Mouse (Mus musculus) lung, embryonic 16.5 days (tissue): ENCODE measurements around the gene Ddn. TPM values are rescaled to one million over a fixed set of nuclear protein-coding genes. Genes with fewer than 3 reads are reported as not detected.

Source experiments
- ATAC-seq: fragments of 200-750 bp; cut with Nextera tagmentation; 2 replicates; pipeline ENCODE4 v1.8.0; 2017; ENCODE audit warnings: low read depth, mild to moderate bottlenecking, moderate library complexity
- H3K27ac ChIP-seq: fragments of 300-500 bp; sonication (generic); 2 replicates; pipeline ENCODE4 v1.5.1; 2014; ENCODE audit warnings: mild to moderate bottlenecking, control low read depth, low read length
- H3K27me3 ChIP-seq: fragments of 300-500 bp; sonication (generic); 2 replicates; pipeline ENCODE4 v1.6.1; 2014; ENCODE audit warnings: low read depth, low read length, mixed read lengths; ENCODE audit not compliant: control insufficient read depth, insufficient read depth
- H3K36me3 ChIP-seq: fragments of 300-500 bp; sonication (generic); 2 replicates; pipeline ENCODE4 v1.6.1; 2014; ENCODE audit warnings: low read length; ENCODE audit not compliant: control insufficient read depth, insufficient read depth
- H3K4me1 ChIP-seq: fragments of 300-500 bp; sonication (generic); replicated peaks from 2 replicates; pipeline ENCODE4 v1.6.1; 2014; ENCODE audit warnings: low read length, mixed read lengths; ENCODE audit not compliant: control insufficient read depth, insufficient read depth
- H3K4me2 ChIP-seq: fragments of 300-500 bp; sonication (generic); 2 replicates; pipeline ENCODE4 v1.6.1; 2014; ENCODE audit warnings: low read depth, low read length, control low read depth
- H3K4me3 ChIP-seq: fragments of 300-500 bp; sonication (generic); 2 replicates; pipeline ENCODE4 v1.5.1; 2014; ENCODE audit warnings: mild to moderate bottlenecking, low read length, control low read depth
- H3K9ac ChIP-seq: fragments of 300-500 bp; sonication (generic); 2 replicates; pipeline ENCODE4 v1.6.1; 2014; ENCODE audit warnings: low read length, control low read depth
- H3K9me3 ChIP-seq: fragments of 300-500 bp; sonication (generic); 2 replicates; pipeline ENCODE4 v1.6.1; 2016; ENCODE audit warnings: low read length; ENCODE audit not compliant: control insufficient read depth
- WGBS: fragments of 180-500 bp; shearing (Covaris S2); extraction: QIAGEN DNeasy Blood & Tissue Kit; methylation state at CpG from one replicate; pipeline ENCODE4 v1.1.7; 2014; 5-methylcytosine and 5-hydroxymethylcytosine counted together
- polyA plus RNA-seq: library from polyadenylated mRNA; unstranded; fragments of >200 nt; fragmentation: Nextera tagmentation; extraction: Ambion mirVana; gene quantifications from 2 replicates; pipeline ENCODE4 v1.2.1, GENCODE M21; 2015

Ddn gene
- polyA plus RNA-seq, 1 experiment from 2014 or later: not detected

DNA sequence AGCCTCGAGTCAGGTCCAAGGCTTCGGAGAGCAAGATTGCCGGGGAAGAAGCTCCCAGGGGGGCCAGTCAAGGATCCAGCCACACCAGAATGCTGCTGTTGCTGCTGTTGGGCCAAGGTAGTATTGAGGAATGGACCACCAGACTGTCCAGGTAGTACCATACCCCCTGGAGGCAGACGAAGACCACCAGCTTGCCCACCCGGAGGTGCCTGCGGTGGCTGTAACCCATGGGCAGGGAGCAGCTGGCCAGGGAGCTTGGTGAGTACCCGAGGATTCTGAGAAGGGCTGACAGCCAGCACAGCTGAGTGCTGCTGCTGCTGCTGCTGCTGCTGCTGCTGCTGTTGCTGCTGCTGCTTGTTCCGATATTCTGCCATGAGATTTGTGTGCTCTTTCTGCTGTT is 36.9 kb upstream of the Ddn start:
- Histone ChIP-seq H3K4me3 (no peak overlapping the region), H3K4me1 (no peaks in the 10 kb centered on the region), H3K27ac (no peak overlapping the region), H3K9ac (no peak overlapping the region), H3K27me3 (no peaks in the 10 kb centered on the region), H3K36me3 (peaks cover 87% of the 10 kb centered on the region), H3K4me2 (no peak overlapping the region), H3K9me3 (no peaks in the 10 kb centered on the region)
- 82% methylated on average over 8 of the region's 8 CpGs for WGBS
- no peak for ATAC-seq

DNA sequence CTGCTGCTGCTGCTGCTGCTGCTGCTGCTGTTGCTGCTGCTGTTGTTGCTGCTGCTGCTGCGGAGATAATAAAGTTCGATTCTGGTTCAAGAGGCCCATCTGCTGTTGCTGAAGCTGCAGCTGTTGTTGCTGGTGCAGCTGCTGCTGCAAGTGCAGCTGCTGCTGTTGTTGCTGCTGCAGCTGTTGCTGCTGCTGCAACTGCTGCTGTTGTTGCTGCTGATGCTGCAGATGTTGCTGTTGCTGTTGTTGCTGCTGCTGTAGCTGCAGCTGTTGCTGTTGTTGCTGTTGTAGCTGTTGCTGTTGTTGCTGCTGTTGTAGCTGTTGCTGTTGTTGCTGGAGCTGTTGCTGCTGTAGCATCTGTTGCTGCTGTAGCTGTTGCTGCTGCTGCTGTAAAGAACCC is 35.9 kb upstream of the Ddn start:
- Histone ChIP-seq H3K27me3 (no peaks in the 10 kb centered on the region), H3K9me3 (no peaks in the 10 kb centered on the region), H3K36me3 (peaks cover 88% of the 10 kb centered on the region), H3K27ac (no peak overlapping the region), H3K9ac (no peak overlapping the region), H3K4me3 (no peak overlapping the region), H3K4me2 (no peak overlapping the region), H3K4me1 (no peaks in the 10 kb centered on the region)
- WGBS: 97% methylated on average over 2 of the region's 2 CpGs
- ATAC-seq: no peak

DNA sequence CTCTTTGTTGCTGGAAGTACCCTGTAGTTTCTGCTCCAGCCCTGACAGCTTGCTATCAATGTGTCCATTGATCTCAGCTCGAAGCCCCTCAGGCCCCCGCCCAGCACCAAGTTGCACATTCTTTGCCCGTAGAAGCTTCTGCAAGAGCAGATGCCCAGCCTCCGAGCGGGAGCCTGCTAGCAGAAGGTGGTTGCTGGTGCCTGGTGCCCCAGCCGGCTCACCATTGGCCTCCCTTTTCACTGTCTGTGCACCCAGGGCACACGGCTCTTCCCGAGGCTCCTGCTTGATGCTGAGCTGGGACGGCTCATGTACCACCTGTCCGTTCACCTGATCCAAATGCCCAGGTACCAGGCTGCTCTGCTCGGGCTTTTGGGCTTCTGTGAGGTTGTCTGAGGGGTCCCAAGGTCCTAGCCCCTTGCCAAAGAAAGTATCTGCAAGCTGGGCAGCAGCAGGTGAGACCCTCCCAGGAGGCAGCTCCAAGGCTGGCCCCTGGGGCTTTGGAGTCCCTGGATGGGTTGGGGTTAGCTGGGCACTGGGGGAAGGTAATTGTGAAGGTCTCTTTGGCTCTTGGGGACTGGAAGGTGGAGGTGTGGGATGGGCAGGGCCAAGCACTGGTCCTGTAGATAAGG is 34.4 kb upstream of the Ddn start:
- Histone ChIP-seq H3K4me2 (no peak overlapping the region), H3K4me1 (no peaks in the 10 kb centered on the region), H3K27ac (no peak overlapping the region), H3K9ac (no peak overlapping the region), H3K27me3 (no peaks in the 10 kb centered on the region), H3K36me3 (peaks cover 87% of the 10 kb centered on the region), H3K4me3 (no peak overlapping the region), H3K9me3 (no peaks in the 10 kb centered on the region)
- ATAC-seq: no peak
- WGBS: 87% methylated on average over 11 of the region's 11 CpGs

DNA sequence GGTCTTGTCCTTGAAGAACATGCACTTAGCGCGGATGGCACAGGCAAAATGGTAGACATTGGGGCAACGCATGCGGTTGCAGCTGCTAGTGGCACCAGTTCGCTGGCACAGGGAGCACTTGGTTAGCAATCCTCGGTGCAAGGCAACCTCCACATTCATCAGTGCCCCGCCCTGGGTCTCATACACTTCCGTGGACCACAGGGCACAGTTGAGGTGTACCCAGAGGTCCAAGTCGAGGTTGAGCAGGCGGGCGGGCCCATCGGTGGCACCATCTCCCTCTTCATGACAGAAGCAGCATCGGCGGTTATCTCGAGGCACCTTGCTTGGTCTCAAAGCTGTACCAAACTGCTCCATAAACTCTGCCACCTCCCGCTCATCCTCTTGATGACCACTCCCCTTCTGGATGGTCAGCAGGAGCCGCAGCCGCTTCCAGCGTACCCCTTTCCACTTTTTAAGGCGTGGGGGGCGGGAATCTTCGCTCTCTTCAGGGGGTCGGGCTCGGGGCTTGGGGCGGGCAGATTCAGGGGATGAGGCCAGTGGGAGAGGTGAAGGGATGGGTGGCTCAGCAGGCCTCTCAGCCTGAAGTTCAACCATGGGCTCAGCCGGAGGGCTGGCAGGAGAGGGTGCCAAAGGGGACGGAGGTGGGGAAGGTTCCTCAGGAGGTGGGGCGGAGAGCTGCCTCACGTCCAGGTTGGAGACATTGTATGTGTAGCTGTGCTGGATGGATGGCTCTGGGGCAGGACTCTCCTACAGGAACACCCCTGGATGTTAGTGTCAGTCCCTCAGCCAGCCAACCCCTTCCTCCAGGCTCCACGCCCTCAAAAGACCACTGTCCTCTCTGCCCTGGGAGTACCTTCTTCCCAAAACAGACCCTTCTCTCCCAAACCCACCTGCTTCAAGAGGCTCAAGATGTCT is 30.6 kb upstream of the Ddn start:
- H3K27ac ChIP-seq: no peak overlapping the region
- no peaks in the 10 kb centered on the region for H3K27me3 ChIP-seq
- H3K9ac ChIP-seq: no peak overlapping the region
- no peaks in the 10 kb centered on the region for H3K9me3 ChIP-seq
- no peak overlapping the region for H3K4me2 ChIP-seq
- H3K4me3 ChIP-seq: no peak overlapping the region
- 92% methylated on average over 30 of the region's 30 CpGs for WGBS
- H3K4me1 ChIP-seq: no peaks in the 10 kb centered on the region
- H3K36me3 ChIP-seq: peaks cover 79% of the 10 kb centered on the region
- no peak for ATAC-seq

DNA sequence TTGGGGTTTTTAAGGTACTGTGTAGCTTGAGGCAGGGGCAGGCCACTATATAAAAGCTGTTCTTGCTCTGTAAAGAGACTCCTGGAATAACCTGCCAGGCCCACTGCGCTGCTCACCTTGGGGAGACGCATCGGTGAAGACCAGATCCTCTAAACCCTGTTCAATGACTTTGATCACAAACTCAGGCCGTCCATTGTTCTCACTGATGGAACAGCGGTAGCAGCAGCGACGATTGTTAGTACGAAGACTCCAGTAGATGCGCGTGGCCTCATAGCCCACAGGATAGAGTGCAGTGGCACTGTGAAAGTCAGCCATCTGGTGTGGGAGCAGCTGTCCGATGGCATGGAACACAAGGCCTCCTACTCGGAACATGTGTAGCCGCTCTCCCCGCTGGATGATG is 29.9 kb upstream of the Ddn start:
- no peak for ATAC-seq
- Histone ChIP-seq H3K4me3 (no peak overlapping the region), H3K27ac (no peak overlapping the region), H3K27me3 (no peaks in the 10 kb centered on the region), H3K9ac (no peak overlapping the region), H3K4me1 (no peaks in the 10 kb centered on the region), H3K9me3 (no peaks in the 10 kb centered on the region), H3K36me3 (peaks cover 77% of the 10 kb centered on the region), H3K4me2 (no peak overlapping the region)
- WGBS: 96% methylated on average over 14 of the region's 14 CpGs

DNA sequence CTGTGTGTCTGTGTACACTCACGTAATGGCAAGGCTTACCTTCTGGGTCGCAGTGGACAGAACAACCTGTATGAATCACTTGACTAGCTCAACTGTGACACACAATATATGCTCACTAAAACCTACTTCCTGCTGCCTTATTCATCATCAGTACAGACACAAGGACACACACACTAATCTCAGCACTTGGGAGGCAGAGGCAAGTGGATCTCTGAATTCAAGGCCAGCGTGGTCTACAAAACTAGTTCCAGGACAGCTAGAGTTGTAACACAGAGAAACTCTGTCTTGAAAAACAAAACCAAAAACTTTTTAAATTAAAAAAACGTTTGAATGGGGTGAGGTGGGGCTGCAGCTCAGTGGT is 28.4 kb upstream of the Ddn start:
- no peak for ATAC-seq
- no peaks in the 10 kb centered on the region for H3K27me3 ChIP-seq
- no peak overlapping the region for H3K4me2 ChIP-seq
- 71% methylated on average over 4 of the region's 4 CpGs for WGBS
- no peaks in the 10 kb centered on the region for H3K9me3 ChIP-seq
- H3K4me3 ChIP-seq: no peak overlapping the region
- H3K4me1 ChIP-seq: no peaks in the 10 kb centered on the region
- H3K36me3 ChIP-seq: peaks cover 73% of the 10 kb centered on the region
- H3K27ac ChIP-seq: no peak overlapping the region
- no peak overlapping the region for H3K9ac ChIP-seq

DNA sequence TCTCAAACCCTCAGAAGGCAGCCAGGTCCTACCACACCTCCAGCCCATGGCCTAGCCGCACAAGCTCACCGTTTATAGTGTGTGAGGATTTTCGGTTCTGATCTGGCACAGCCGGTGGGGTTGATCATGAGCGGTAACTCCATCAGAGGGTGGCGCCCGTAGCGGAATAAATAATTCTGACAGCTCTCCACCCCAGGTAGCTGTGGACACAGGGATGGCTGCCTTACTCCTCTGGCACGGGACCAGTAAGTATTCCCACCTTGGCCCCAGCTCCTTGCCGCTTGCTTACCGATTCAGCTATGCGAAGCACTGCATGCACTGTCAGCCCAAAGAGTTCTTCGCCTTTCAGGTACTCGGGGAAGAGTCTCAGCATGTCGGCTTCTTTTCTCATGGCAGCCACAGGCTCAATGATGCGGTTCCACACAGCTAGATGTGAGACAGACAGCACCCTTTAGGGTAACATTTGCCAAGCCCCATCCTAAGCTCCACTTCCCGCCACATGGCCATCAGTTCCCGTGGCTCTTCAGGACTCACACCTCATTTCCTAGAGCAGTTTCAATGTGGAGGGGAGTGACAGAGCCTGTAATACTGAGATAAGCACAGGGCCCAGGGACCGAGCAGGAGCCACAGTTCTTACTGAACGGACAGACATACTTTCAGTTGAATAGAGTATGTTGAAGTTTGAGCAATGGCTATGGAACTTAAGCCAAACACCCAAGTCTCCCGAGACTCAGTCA is 27.9 kb upstream of the Ddn start:
- Histone ChIP-seq H3K9ac (no peak overlapping the region), H3K4me3 (no peak overlapping the region), H3K27ac (no peak overlapping the region), H3K9me3 (no peaks in the 10 kb centered on the region), H3K4me2 (no peak overlapping the region), H3K4me1 (peaks cover 1% of the 10 kb centered on the region), H3K27me3 (no peaks in the 10 kb centered on the region), H3K36me3 (peaks cover 72% of the 10 kb centered on the region)
- ATAC-seq: no peak
- WGBS: 88% methylated on average over 21 of the region's 21 CpGs

DNA sequence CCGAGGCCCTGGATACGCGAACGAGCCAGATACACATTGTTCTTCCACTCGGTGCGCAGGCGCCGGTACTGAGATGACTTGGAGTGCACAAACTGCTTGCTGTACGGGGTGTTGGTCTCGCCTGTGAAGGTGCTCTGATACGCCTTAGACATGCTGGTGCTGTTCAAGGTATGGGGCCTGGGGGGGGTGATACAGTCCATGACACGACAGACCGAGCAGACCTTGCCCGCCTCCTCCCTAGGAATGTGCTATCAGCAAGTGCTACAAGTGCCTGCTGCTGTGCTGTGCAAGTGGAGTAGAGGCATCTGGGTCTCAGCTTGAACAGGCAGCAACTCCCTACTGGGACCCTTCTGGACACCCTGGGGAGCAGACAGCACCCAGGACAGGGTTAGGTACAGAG is 26.0 kb upstream of the Ddn start:
- Histone ChIP-seq H3K27me3 (no peaks in the 10 kb centered on the region), H3K4me1 (peaks cover 6% of the 10 kb centered on the region), H3K9me3 (no peaks in the 10 kb centered on the region), H3K36me3 (peaks cover 56% of the 10 kb centered on the region), H3K27ac (no peak overlapping the region), H3K9ac (no peak overlapping the region), H3K4me2 (no peak overlapping the region), H3K4me3 (no peak overlapping the region)
- no peak for ATAC-seq
- 88% methylated on average over 14 of the region's 14 CpGs for WGBS

DNA sequence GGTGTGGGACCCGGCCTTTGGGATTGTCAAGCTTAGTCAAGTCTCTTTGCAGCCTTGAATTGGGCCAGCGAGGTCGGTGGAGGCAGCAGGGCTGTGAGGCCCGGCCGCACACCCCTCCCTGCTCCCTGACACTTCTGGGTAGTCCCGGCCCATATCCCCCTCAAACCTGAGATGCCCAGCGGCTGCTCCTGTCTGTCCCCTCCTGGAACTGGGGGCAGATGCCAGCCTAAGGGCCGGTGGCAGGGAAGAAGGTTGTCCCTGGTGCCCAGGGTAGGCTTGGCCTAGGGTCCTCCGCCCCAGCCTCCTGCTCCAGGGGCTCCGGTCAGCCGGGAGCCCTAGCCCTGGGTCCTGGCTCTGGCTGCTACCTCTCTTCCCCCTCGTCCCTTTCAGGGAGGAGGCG is 24.8 kb upstream of the Ddn start:
- peaks cover 17% of the 10 kb centered on the region for H3K4me1 ChIP-seq
- H3K4me2 ChIP-seq: no peak overlapping the region
- no peak overlapping the region for H3K27ac ChIP-seq
- no peaks in the 10 kb centered on the region for H3K27me3 ChIP-seq
- H3K9me3 ChIP-seq: no peaks in the 10 kb centered on the region
- no peak overlapping the region for H3K4me3 ChIP-seq
- ATAC-seq: no peak
- whole genome bisulfite sequencing: 91% methylated on average over 13 of the region's 13 CpGs
- peaks cover 45% of the 10 kb centered on the region for H3K36me3 ChIP-seq
- H3K9ac ChIP-seq: no peak overlapping the region
